Mouse (Mus musculus): ENCODE data around the gene Nectin4.

GRCm38 (mm10) chr1:171345225-171346094, 24.4 kb upstream of the Nectin4 start, which contains the start of the genes Nit1 and Pfdn2:
- TF ChIP-seq POLR2A (IDR thresholded peaks at IDR 0.05; ENCODE audit: extremely low read depth, insufficient read depth, low read length) (peak; percentile 87), CTCF (IDR thresholded peaks at IDR 0.05; ENCODE audit: low read depth, low read length) (no peak)
